Mouse (Mus musculus) hindbrain, embryonic 14.5 days (tissue): ENCODE data around the gene Arhgap44. TPM values are rescaled to one million over a fixed set of nuclear protein-coding genes. Genes with fewer than 3 reads are reported as not detected.

Experiments
- ATAC-seq: fragments of 200-750 bp; cut with Nextera tagmentation; 2 replicates; pipeline ENCODE4 v1.8.0; 2017; ENCODE audit warnings: moderate number of reproducible peaks, mild to moderate bottlenecking, moderate TSS enrichment, moderate library complexity; ENCODE audit not compliant: low FRiP score
- DNase-seq: peaks from one replicate; pipeline ENCODE4 v3.0.0-alpha.2; 2015; ENCODE audit warnings: low spot score
- H3K27ac ChIP-seq: fragments of 300-500 bp; sonication (generic); 2 replicates; pipeline ENCODE4 v1.5.1; 2014; ENCODE audit warnings: mild to moderate bottlenecking, moderate library complexity
- H3K27me3 ChIP-seq: fragments of 300-500 bp; sonication (generic); 2 replicates; pipeline ENCODE4 v1.6.1; 2014; ENCODE audit warnings: mild to moderate bottlenecking, low read length, mixed read lengths; ENCODE audit not compliant: control insufficient read depth, insufficient read depth
- H3K36me3 ChIP-seq: fragments of 300-500 bp; sonication (generic); replicated peaks from 2 replicates; pipeline ENCODE4 v1.6.1; 2014; ENCODE audit not compliant: control insufficient read depth, insufficient read depth
- H3K4me1 ChIP-seq: fragments of 300-500 bp; sonication (generic); replicated peaks from 2 replicates; pipeline ENCODE4 v1.6.1; 2014; ENCODE audit warnings: antibody characterized with exemption, low read length, mixed read lengths; ENCODE audit not compliant: control insufficient read depth, insufficient read depth
- H3K4me2 ChIP-seq: fragments of 300-500 bp; sonication (generic); replicated peaks from 2 replicates; pipeline ENCODE4 v1.6.1; 2014; ENCODE audit warnings: mild to moderate bottlenecking, moderate library complexity
- H3K4me3 ChIP-seq: fragments of 300-500 bp; sonication (generic); replicated peaks from 2 replicates; pipeline ENCODE4 v1.5.1; 2014; ENCODE audit warnings: mild to moderate bottlenecking, low read length
- H3K9ac ChIP-seq: fragments of 300-500 bp; sonication (generic); 2 replicates; pipeline ENCODE4 v1.6.1; 2014
- H3K9me3 ChIP-seq: fragments of 300-500 bp; sonication (generic); 2 replicates; pipeline ENCODE4 v1.6.1; 2016; ENCODE audit warnings: low read length; ENCODE audit not compliant: control insufficient read depth
- WGBS: fragments of 180-500 bp; shearing (Covaris S2); extraction: QIAGEN DNeasy Blood & Tissue Kit; methylation state at CpG from one replicate; pipeline ENCODE4 v1.1.7; 2014; 5-methylcytosine and 5-hydroxymethylcytosine counted together
- polyA plus RNA-seq: library from polyadenylated mRNA; unstranded; fragments of >200 nt; fragmentation: Nextera tagmentation; extraction: Ambion mirVana; gene quantifications from 2 replicates; pipeline ENCODE4 v1.2.1, GENCODE M21; 2014

Gene Arhgap44
- polyA plus RNA-seq, 1 experiment from 2014 or later, result 17.7 TPM

DNA sequence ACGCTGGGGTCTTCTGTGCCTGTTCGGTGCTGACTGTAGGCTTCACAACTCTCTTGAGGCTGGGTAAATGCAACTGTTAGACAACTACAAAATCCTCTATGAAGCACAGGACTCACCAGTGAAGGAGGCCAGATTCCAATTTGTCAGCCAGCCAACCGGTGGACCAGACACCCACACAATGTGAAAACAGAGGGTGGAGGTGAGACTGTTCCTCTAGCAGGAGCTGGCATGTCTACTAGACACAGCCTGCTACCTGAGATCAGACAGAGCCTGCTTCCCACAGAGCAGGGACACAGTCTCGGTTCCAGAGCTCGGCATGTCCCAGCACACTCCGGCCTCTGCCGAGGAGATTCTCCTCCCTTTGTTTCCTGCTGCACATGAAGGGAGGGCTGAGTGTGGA, 113.7 kb downstream of the Arhgap44 start:
- H3K27ac ChIP-seq, result no peak overlapping the region
- H3K27me3 ChIP-seq, result no peaks in the 10 kb centered on the region
- no peak for DNase-seq
- no peak overlapping the region for H3K9ac ChIP-seq
- no peaks in the 10 kb centered on the region for H3K4me1 ChIP-seq
- H3K4me2 ChIP-seq, result no peak overlapping the region
- no peak overlapping the region for H3K4me3 ChIP-seq
- H3K9me3 ChIP-seq, result no peaks in the 10 kb centered on the region
- H3K36me3 ChIP-seq, result no peaks in the 10 kb centered on the region
- WGBS, result 86% methylated on average over 7 of the region's 7 CpGs
- ATAC-seq, result no peak

DNA sequence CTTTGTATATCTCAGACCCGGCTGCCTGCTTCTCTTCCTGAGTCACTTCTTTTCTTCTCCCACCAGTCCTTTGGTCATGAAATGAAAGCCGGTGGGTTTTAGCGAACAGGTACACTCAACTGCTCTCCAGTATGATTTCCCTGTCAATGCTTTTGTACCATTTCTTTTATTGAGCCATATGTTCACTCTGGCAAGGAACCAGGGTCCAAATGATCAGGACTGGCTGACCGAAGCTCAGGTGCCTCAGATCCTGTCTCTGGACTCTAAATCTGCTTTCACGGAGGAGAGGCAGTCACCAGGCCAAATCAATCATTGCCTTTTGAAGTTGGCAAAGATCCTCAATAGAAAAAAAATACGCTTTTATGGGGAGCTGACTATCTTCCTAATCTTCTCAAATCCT, 122.2 kb downstream of the Arhgap44 start:
- no peak overlapping the region for H3K4me3 ChIP-seq
- no peak overlapping the region for H3K27ac ChIP-seq
- 73% methylated on average over 6 of the region's 6 CpGs for WGBS
- no peak overlapping the region for H3K9ac ChIP-seq
- ATAC-seq, result no peak
- peaks cover 9% of the 10 kb centered on the region for H3K36me3 ChIP-seq
- peaks cover 9% of the 10 kb centered on the region for H3K4me1 ChIP-seq
- H3K27me3 ChIP-seq, result no peaks in the 10 kb centered on the region
- no peak overlapping the region for H3K4me2 ChIP-seq
- DNase-seq, result no peak
- no peaks in the 10 kb centered on the region for H3K9me3 ChIP-seq

DNA sequence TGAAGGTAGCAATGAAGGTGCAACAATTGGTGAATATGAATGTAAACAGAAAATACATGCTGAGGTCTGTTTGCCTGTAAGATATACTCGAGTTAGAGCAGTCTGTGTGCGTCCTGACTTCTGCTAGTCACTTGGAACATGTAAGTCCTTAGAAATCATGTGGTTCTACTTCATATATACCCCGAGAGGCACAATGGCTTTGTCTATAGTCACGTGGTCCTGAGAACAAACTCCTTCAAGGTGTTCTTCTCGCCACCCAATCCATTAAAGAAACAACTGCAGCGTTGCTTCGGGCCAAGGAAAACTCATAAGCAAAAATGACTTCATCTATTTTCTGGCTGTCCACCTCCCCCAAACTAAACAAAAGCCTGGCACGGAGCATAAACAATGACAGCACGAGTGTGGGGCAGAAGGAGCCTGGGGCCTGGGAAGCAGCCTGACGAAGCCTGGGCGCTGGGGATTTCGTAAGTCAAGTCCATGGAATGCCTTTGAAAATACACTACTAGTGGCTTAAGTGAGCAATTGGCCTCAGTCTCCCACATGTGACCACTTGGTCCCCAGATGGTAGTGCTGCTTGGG, 123.2 kb downstream of the Arhgap44 start:
- ATAC-seq, result no peak; the same call in 1 of the 2 replicates
- no peaks in the 10 kb centered on the region for H3K27me3 ChIP-seq
- no peaks in the 10 kb centered on the region for H3K9me3 ChIP-seq
- H3K9ac ChIP-seq, result no peak overlapping the region
- DNase-seq, result no peak
- H3K4me3 ChIP-seq, result no peak overlapping the region
- H3K36me3 ChIP-seq, result peaks cover 16% of the 10 kb centered on the region
- 44% methylated on average over 12 of the region's 12 CpGs for WGBS
- H3K27ac ChIP-seq, result no peak overlapping the region
- no peak overlapping the region for H3K4me2 ChIP-seq
- H3K4me1 ChIP-seq, result peaks cover 9% of the 10 kb centered on the region

DNA sequence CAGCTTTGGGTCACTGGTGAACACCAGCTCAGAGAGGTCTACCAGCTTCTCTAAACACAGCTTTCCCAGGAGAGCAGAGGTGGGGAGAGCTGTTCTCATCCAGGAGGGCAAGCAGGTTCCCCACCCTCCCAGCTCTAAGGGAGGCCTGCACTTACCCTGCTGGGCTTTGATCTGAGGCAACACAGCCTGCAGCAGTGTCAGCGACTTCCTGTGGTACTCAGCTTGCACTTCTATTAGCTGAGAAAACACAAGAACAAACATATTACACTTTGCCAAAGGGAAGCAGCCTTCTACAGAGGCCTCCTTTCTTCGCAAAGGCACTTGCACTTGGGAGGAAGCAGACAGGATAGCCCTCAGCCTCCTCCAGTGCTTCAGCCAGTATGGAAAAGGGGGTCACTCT, 123.8 kb downstream of the Arhgap44 start:
- peaks cover 16% of the 10 kb centered on the region for H3K36me3 ChIP-seq
- H3K4me3 ChIP-seq, result no peak overlapping the region
- no peaks in the 10 kb centered on the region for H3K9me3 ChIP-seq
- no peak for DNase-seq
- H3K4me2 ChIP-seq, result no peak overlapping the region
- no peak overlapping the region for H3K9ac ChIP-seq
- H3K27ac ChIP-seq, result no peak overlapping the region
- ATAC-seq, result no peak
- H3K4me1 ChIP-seq, result peaks cover 9% of the 10 kb centered on the region
- no peaks in the 10 kb centered on the region for H3K27me3 ChIP-seq
- WGBS, result 81% methylated on average over 2 of the region's 2 CpGs

DNA sequence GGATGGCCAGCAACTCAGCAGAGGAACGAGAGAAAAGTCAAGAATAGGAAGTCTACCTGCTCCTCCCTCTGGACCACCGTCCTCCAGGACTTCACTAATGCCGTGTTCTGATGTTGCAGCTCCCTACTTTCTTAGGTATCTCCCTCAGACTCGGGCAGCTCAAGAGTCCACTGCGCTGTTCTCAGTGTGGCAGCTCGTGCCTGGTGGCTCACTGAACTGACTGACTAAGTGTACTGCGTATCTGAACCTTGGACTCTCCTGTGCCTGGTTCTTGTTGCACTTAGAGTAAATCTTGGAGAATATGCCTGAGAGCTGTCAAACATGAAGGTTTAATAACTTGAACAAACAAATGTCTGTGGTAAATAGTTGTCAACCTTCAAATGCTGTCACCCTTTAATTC, 130.5 kb downstream of the Arhgap44 start:
- Histone ChIP-seq H3K27ac (no peak overlapping the region), H3K9me3 (no peaks in the 10 kb centered on the region), H3K27me3 (no peaks in the 10 kb centered on the region), H3K4me2 (no peak overlapping the region), H3K4me1 (no peaks in the 10 kb centered on the region), H3K4me3 (no peak overlapping the region), H3K9ac (no peak overlapping the region), H3K36me3 (peaks cover 23% of the 10 kb centered on the region)
- WGBS, result 95% methylated on average over 7 of the region's 7 CpGs
- ATAC-seq (no peak), DNase-seq (no peak)

DNA sequence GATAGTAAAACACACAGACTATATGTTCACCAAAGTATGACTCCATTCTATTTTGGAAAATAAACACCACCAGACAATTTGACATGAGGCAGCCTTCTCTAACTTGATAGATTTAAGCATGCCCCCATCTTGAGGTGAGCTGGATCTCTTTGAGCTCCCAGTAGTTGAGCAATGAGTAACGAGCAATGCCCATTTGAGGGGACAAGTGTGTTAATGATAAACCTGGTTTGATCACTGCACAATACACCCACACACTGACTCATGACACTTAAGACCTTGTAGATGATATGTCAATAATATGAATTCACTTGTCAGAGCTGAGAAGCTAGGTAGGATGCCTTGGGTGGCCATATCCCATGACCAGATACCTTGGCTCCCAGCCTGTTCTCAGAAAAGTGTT, 132.6 kb downstream of the Arhgap44 start:
- DNase-seq (no peak), ATAC-seq (no peak)
- Histone ChIP-seq H3K9ac (no peak overlapping the region), H3K36me3 (peaks cover 29% of the 10 kb centered on the region), H3K9me3 (no peaks in the 10 kb centered on the region), H3K27me3 (no peaks in the 10 kb centered on the region), H3K27ac (no peak overlapping the region), H3K4me1 (no peaks in the 10 kb centered on the region), H3K4me3 (no peak overlapping the region), H3K4me2 (no peak overlapping the region)
- WGBS, result 90% methylated on average over 1 of the region's 1 CpGs

DNA sequence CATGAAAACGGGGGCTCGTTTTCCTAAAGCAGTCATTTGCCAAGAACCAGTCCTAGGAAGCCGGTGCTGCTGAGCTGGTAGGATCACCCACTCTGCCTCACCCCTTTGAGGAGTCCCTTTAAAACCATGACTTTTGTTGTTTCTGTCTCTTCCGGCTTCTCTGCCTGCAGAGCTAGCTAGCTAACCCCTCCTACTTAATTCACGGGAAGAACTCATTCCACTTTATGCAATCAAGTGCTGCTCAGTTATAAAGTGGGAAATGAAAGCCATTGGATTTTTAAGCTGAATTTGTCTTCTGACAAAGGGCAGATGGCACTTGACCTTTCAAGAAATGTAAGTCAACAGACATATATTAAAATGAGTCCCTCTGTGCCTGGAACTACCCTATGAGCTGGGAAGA, 134.7 kb downstream of the Arhgap44 start:
- WGBS, result 79% methylated on average over 5 of the region's 5 CpGs
- ATAC-seq (no peak), DNase-seq (no peak)
- Histone ChIP-seq H3K4me1 (no peaks in the 10 kb centered on the region), H3K9ac (no peak overlapping the region), H3K27ac (no peak overlapping the region), H3K36me3 (peaks cover 33% of the 10 kb centered on the region), H3K9me3 (no peaks in the 10 kb centered on the region), H3K4me3 (no peak overlapping the region), H3K4me2 (no peak overlapping the region), H3K27me3 (no peaks in the 10 kb centered on the region)

DNA sequence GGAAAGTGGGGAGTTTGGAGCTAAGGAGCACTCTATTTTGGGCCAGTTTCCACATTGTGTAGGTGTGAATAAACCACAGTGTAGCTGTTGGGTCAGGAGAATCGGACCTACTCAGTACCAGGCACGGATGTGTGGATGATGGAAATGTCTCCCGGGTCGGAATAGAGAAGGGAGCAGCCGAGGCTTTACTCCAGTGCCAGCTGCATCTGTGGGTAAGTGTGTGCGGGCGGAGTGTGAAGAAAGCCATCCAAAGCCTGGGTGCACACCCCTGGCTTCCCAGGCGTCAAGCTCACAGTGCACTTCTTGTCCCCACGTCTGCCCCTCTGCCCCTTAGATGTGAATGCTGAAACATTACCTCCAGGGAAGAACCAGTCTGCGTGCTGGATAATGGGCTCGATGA, 140.0 kb downstream of the Arhgap44 start:
- Histone ChIP-seq H3K27ac (no peak overlapping the region), H3K9ac (no peak overlapping the region), H3K4me1 (no peaks in the 10 kb centered on the region), H3K4me2 (no peak overlapping the region), H3K4me3 (no peak overlapping the region), H3K9me3 (no peaks in the 10 kb centered on the region), H3K36me3 (peaks cover 33% of the 10 kb centered on the region), H3K27me3 (no peaks in the 10 kb centered on the region)
- DNase-seq (no peak), ATAC-seq (no peak)
- WGBS, result 96% methylated on average over 11 of the region's 11 CpGs

DNA sequence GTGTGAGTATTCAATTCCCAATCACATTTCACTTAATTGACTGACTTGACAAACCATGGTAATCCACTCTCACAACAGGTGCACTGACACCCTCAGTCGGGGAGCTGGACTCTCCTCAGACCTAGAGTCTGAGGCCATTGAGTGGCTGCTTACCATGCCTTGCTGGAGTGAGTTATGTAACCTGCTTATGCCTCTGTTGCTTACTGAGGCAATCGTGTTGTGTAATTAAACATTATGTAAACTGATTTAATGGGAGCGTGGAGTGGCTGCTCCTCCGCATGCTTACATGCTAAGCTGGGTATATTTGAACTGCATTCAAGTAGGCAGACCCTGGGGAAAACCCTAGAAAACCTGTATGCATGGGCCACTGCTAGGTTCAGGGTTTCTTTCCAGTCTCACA, 142.0 kb downstream of the Arhgap44 start:
- WGBS, result 90% methylated on average over 4 of the region's 4 CpGs
- no peaks in the 10 kb centered on the region for H3K27me3 ChIP-seq
- no peak for ATAC-seq
- DNase-seq, result no peak
- H3K9me3 ChIP-seq, result no peaks in the 10 kb centered on the region
- no peak overlapping the region for H3K4me2 ChIP-seq
- H3K9ac ChIP-seq, result no peak overlapping the region
- H3K4me1 ChIP-seq, result no peaks in the 10 kb centered on the region
- peaks cover 31% of the 10 kb centered on the region for H3K36me3 ChIP-seq
- H3K27ac ChIP-seq, result no peak overlapping the region
- no peak overlapping the region for H3K4me3 ChIP-seq

DNA sequence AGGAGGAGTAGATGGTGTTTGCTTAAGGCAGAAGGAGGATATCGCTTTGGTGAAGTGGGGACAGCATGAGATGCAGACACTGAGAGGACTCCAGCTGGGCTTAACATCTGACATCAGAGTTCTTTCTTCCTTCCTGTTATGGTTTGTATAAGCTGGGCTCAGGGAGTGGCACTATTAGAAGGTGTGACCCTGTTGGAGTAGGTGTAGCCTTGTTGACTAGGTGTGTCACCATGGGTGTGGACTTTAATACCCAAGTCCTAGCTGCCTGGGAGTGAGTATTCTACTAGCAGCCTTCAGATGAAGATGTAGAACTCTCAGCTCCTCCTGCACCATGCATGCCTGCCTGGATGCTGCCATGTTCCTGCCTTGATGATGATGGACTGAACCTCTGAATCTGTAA, 146.0 kb downstream of the Arhgap44 start:
- H3K27me3 ChIP-seq, result no peaks in the 10 kb centered on the region
- H3K4me1 ChIP-seq, result no peaks in the 10 kb centered on the region
- no peaks in the 10 kb centered on the region for H3K9me3 ChIP-seq
- DNase-seq (no peak), ATAC-seq (no peak)
- no peak overlapping the region for H3K9ac ChIP-seq
- peaks cover 14% of the 10 kb centered on the region for H3K36me3 ChIP-seq
- 97% methylated on average over 1 of the region's 1 CpGs for WGBS
- no peak overlapping the region for H3K4me2 ChIP-seq
- no peak overlapping the region for H3K4me3 ChIP-seq
- H3K27ac ChIP-seq, result no peak overlapping the region
